Mouse (Mus musculus): Measurements from ENCODE around the gene Arhgef3. TPM values are rescaled to one million over a fixed set of nuclear protein-coding genes. Genes with fewer than 3 reads are reported as not detected.

The Arhgef3 gene
- polyA plus RNA-seq, 1 experiment from 2014 or later: 5.4 TPM

DNA sequence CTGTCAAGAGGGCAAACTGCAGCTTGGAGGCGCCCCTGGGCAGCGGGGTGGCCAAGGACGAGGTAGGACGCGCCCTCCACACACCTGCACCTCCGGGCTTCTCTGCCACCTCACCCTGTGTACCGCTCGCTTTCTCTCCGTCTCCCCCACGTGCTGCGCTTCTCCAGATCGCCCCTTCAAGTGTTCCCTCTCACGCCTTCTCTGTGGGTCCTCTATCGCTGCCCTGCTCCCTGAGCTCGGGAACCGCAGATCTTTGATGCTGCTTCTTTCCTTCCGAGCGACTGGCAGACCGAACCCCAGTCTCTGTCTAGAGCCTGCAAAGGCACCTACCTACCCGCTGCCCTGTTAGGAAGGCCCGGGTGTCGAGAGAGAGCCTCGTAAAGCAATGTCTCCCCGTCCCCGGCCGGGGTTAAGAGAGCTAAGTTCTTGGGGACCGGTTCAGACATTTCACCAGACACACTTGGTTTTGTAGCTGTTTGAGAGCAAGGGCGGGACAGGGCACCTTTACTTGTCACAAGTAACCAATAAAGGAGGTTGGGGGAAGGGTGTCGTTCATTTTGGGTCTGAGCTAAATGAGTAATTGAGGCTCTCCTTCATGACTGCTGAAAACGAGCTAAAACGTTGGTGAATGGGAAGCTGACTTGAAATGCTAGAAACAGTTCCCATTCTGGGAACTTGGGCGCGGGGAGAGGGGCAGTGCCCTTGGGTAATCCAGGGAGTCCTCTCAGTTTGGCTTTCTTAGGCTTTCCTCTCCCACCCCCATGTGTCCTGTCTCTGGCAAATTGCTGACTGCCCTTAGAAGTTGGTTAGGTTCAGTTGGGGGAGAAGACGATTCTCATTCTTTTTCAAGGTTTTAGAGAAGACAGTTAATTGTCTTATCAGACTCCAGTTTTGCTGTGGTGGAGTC lies 221.8 kb downstream of the Arhgef3 start:
- H3K4me1 ChIP-seq (ENCODE audit: control insufficient read depth, insufficient read depth, low read length): no peaks in the 10 kb centered on the region
- WGBS: 3% methylated on average over 34 of the region's 34 CpGs
- H3K4me3 ChIP-seq (ENCODE audit: low read depth, low read length): peak overlapping the region; percentile 52
- H3K9me3 ChIP-seq (replicated peaks; ENCODE audit: control insufficient read depth, low read length): no peaks in the 10 kb centered on the region
- ATAC-seq (replicated peaks; ENCODE audit: insufficient number of reproducible peaks, low FRiP score, low TSS enrichment, low read depth) (peak; percentile 62), DNase-seq (ENCODE audit: low spot score) (peak; percentile 27)
- H3K9ac ChIP-seq (replicated peaks; ENCODE audit: low read length): peak overlapping the region; percentile 14
- no peaks in the 10 kb centered on the region for H3K36me3 ChIP-seq (replicated peaks; ENCODE audit: control insufficient read depth, insufficient read depth, low read depth, low read length)
- peaks cover 5% of the 10 kb centered on the region; the same call in 1 of the 2 replicates for H3K27me3 ChIP-seq (ENCODE audit: control insufficient read depth, insufficient read depth, low read length)
- no peak overlapping the region for H3K27ac ChIP-seq (replicated peaks; ENCODE audit: low read depth, low read length)
- peak overlapping the region; percentile 93 for H3K4me2 ChIP-seq (ENCODE audit: low read depth, low read length)

DNA sequence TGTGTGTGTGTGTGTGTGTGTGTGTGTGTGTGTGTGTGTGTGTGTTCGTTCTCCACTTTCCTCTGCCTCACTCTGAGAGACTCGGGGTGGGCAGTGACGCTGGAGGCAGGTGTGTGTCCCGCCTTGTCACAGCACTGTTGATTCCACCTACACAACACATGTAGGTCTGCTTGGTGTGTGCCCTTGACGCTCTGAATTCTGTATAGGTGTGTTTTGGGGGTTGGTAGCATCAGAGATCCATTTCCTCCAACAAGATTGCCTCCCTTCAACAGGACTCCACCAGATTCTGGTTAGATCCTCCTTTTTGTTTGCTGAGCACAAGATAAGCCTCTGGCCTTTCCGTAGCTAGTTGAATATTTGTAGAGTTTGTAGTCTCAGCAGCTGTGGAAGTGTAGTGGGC lies 222.5 kb downstream of the Arhgef3 start:
- Histone ChIP-seq H3K36me3 (replicated peaks; ENCODE audit: control insufficient read depth, insufficient read depth, low read depth, low read length) (no peaks in the 10 kb centered on the region), H3K4me1 (ENCODE audit: control insufficient read depth, insufficient read depth, low read length) (no peaks in the 10 kb centered on the region), H3K9me3 (replicated peaks; ENCODE audit: control insufficient read depth, low read length) (no peaks in the 10 kb centered on the region), H3K27ac (replicated peaks; ENCODE audit: low read depth, low read length) (no peak overlapping the region), H3K4me3 (ENCODE audit: low read depth, low read length) (no peak overlapping the region), H3K4me2 (ENCODE audit: low read depth, low read length) (no peak overlapping the region), H3K27me3 (ENCODE audit: control insufficient read depth, insufficient read depth, low read length) (peaks cover 5% of the 10 kb centered on the region; the same call in 1 of the 2 replicates), H3K9ac (replicated peaks; ENCODE audit: low read length) (no peak overlapping the region)
- no peak for ATAC-seq (replicated peaks; ENCODE audit: insufficient number of reproducible peaks, low FRiP score, low TSS enrichment, low read depth)
- DNase-seq (ENCODE audit: low spot score): no peak
- 73% methylated on average over 6 of the region's 6 CpGs for WGBS

DNA sequence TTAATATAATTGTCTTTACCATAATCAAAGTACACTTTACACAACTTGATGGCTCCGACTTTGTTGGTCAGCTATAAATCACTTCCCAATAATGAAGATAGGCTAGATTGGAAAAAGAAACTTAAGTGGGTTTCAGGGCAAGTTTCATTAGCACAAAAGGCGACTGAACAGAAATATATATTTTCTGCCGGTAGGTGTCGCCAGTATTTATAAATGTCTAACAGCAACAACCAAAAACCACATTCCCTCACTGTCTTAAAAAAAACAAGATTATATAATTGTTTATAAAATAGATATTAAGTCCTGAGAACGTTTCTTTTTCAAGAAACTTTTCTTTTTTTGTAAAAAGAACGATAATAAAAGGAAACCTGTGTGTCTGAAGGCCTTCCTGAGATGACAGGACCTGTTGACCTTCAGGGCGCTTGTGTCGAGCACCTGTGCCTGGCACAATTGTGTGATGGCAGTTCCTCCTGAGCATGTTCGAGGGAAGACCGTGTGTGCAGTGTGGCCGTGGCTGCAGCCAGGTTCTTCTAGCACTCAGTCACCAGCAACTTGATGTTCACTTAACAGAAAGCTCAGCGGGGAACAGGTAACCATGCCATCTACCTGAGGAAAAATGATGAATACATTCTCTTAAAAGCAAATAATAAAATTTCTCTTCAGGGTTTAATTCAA lies 223.5 kb downstream of the Arhgef3 start:
- H3K27ac ChIP-seq (replicated peaks; ENCODE audit: low read depth, low read length): no peak overlapping the region
- ATAC-seq (replicated peaks; ENCODE audit: insufficient number of reproducible peaks, low FRiP score, low TSS enrichment, low read depth) (no peak), DNase-seq (ENCODE audit: low spot score) (peak; percentile 81)
- 34% methylated on average over 12 of the region's 12 CpGs for WGBS
- H3K27me3 ChIP-seq (ENCODE audit: control insufficient read depth, insufficient read depth, low read length): peaks cover 5% of the 10 kb centered on the region; the same call in 1 of the 2 replicates
- H3K4me3 ChIP-seq (ENCODE audit: low read depth, low read length): no peak overlapping the region
- H3K36me3 ChIP-seq (replicated peaks; ENCODE audit: control insufficient read depth, insufficient read depth, low read depth, low read length): no peaks in the 10 kb centered on the region
- no peaks in the 10 kb centered on the region for H3K9me3 ChIP-seq (replicated peaks; ENCODE audit: control insufficient read depth, low read length)
- H3K4me1 ChIP-seq (ENCODE audit: control insufficient read depth, insufficient read depth, low read length): no peaks in the 10 kb centered on the region
- H3K9ac ChIP-seq (replicated peaks; ENCODE audit: low read length): no peak overlapping the region
- H3K4me2 ChIP-seq (ENCODE audit: low read depth, low read length): no peak overlapping the region

DNA sequence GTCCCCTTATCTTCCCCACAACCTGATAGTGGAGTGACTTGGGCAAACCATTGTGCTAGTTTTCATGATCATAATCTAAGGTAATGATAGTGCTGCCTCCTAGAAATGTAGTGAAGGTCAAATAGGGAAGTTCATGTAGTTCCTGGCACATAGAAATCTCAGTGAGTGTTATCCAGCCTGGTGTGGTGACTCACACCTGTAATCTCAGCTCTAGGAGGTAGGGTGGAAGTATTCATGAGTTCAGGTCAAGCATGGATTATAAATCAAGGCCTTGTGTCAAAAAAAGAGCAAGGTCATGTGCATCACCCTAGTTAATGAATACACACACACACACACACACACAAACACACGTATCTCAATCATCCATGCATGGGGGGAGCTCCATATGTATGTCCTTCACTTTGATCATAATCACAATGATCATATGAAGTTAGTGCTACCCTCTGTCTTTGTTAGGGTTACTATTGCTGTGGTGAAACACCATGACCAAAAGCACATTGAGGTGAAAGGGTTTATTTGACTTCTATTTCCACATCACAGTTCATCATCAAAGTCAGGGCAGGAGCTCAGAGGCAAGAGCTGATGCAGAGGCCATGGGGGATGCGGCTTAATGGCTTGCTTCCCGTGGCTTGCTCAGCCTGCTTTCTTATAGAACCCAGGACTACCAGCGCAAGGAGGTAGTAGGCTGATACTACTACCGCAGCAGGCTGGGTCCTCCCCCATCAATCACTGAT lies 226.2 kb downstream of the Arhgef3 start:
- no peaks in the 10 kb centered on the region for H3K4me1 ChIP-seq (ENCODE audit: control insufficient read depth, insufficient read depth, low read length)
- ATAC-seq (replicated peaks; ENCODE audit: insufficient number of reproducible peaks, low FRiP score, low TSS enrichment, low read depth): no peak
- H3K27me3 ChIP-seq (ENCODE audit: control insufficient read depth, insufficient read depth, low read length): peaks cover 5% of the 10 kb centered on the region; the same call in 1 of the 2 replicates
- 79% methylated on average over 5 of the region's 5 CpGs for WGBS
- H3K27ac ChIP-seq (replicated peaks; ENCODE audit: low read depth, low read length): no peak overlapping the region
- no peak overlapping the region for H3K4me2 ChIP-seq (ENCODE audit: low read depth, low read length)
- no peaks in the 10 kb centered on the region for H3K9me3 ChIP-seq (replicated peaks; ENCODE audit: control insufficient read depth, low read length)
- no peak overlapping the region for H3K9ac ChIP-seq (replicated peaks; ENCODE audit: low read length)
- H3K36me3 ChIP-seq (replicated peaks; ENCODE audit: control insufficient read depth, insufficient read depth, low read depth, low read length): no peaks in the 10 kb centered on the region
- no peak for DNase-seq (ENCODE audit: low spot score)
- H3K4me3 ChIP-seq (ENCODE audit: low read depth, low read length): no peak overlapping the region

DNA sequence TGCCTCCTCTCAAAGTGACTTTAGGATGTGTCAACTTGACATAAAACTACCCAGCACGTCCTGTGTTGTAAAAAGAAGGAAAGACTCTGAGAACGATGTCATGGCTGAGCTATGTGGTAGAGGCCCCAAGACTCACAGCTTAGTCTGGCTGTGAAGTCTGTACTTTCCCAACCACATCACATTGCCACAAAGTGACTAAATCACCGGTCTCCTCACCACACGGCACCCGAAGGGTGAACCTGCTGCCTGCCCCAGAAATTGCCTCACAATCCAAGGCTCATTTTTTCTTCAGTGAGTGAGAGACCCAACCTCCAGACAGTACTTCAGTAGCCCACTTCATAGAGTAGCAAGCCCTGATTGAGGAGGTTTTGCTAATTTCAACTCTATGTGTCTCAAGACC lies 226.8 kb downstream of the Arhgef3 start:
- H3K36me3 ChIP-seq (replicated peaks; ENCODE audit: control insufficient read depth, insufficient read depth, low read depth, low read length): no peaks in the 10 kb centered on the region
- no peak overlapping the region for H3K27ac ChIP-seq (replicated peaks; ENCODE audit: low read depth, low read length)
- H3K4me2 ChIP-seq (ENCODE audit: low read depth, low read length): no peak overlapping the region
- no peak for ATAC-seq (replicated peaks; ENCODE audit: insufficient number of reproducible peaks, low FRiP score, low TSS enrichment, low read depth)
- no peaks in the 10 kb centered on the region for H3K4me1 ChIP-seq (ENCODE audit: control insufficient read depth, insufficient read depth, low read length)
- no peak overlapping the region for H3K9ac ChIP-seq (replicated peaks; ENCODE audit: low read length)
- no peak for DNase-seq (ENCODE audit: low spot score)
- H3K27me3 ChIP-seq (ENCODE audit: control insufficient read depth, insufficient read depth, low read length): peaks cover 3% of the 10 kb centered on the region; the same call in 1 of the 2 replicates
- no peak overlapping the region for H3K4me3 ChIP-seq (ENCODE audit: low read depth, low read length)
- 83% methylated on average over 5 of the region's 5 CpGs for WGBS
- H3K9me3 ChIP-seq (replicated peaks; ENCODE audit: control insufficient read depth, low read length): no peaks in the 10 kb centered on the region

DNA sequence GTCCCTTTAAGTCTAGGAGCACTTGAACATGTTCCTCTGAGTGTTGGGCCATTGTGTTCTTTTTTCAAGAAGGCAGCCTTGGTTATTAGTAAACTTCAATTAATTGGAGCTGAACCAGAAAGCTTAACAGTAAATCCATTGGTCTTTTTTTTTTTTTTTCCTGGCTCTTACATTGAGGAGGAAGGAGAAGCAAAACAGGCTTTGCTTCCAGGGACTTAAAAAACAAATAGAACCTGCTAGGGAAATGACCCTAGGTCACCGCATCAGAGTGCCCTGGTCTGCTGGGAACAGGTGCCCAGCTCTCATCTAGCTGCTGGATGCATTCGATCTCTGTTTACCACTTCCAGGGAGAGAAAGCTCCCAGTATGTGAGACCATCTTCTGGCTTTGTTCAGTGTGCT lies 227.8 kb downstream of the Arhgef3 start:
- ATAC-seq (replicated peaks; ENCODE audit: insufficient number of reproducible peaks, low FRiP score, low TSS enrichment, low read depth) (no peak), DNase-seq (ENCODE audit: low spot score) (no peak)
- Histone ChIP-seq H3K4me3 (ENCODE audit: low read depth, low read length) (no peak overlapping the region), H3K27me3 (ENCODE audit: control insufficient read depth, insufficient read depth, low read length) (no peaks in the 10 kb centered on the region), H3K4me1 (ENCODE audit: control insufficient read depth, insufficient read depth, low read length) (no peaks in the 10 kb centered on the region), H3K4me2 (ENCODE audit: low read depth, low read length) (no peak overlapping the region), H3K27ac (replicated peaks; ENCODE audit: low read depth, low read length) (no peak overlapping the region), H3K9me3 (replicated peaks; ENCODE audit: control insufficient read depth, low read length) (no peaks in the 10 kb centered on the region), H3K36me3 (replicated peaks; ENCODE audit: control insufficient read depth, insufficient read depth, low read depth, low read length) (no peaks in the 10 kb centered on the region), H3K9ac (replicated peaks; ENCODE audit: low read length) (no peak overlapping the region)
- WGBS: 69% methylated on average over 2 of the region's 2 CpGs

DNA sequence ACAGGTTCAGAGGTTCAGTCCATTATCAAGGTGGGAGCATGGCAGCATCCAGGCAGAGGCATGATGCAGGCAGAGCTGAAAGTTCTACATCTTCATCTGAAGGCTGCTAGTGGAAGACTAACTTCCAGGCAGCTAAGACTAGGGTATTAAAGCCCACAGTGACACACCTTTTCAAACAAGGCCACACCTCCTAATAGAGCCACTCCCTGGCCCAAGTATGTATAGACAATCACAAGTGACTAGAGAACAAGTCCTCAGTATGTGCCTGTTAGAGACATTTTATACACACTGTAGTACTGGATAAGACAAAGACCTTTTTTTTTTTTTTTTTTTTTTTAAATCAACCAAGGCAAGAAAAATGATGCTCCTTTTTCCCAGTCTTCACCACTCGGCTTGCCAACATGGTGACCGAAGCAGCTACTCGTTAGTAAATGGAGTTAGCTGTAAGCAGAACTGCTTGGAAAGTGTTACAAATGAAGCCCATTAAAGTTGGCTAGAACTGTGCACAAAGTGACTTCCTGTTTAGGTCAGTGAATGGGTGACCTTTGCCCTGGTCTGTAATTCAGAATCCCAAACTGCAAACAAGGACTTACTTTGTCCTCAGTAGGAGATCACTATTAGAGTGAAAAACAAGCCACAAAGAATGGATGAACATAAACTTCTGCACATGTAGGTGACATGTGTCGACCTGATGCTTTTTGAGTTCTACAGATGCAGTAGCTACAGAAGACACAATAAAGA lies 229.7 kb downstream of the Arhgef3 start:
- no peak for ATAC-seq (replicated peaks; ENCODE audit: insufficient number of reproducible peaks, low FRiP score, low TSS enrichment, low read depth)
- Histone ChIP-seq H3K4me2 (ENCODE audit: low read depth, low read length) (no peak overlapping the region), H3K36me3 (replicated peaks; ENCODE audit: control insufficient read depth, insufficient read depth, low read depth, low read length) (no peaks in the 10 kb centered on the region), H3K27ac (replicated peaks; ENCODE audit: low read depth, low read length) (no peak overlapping the region), H3K4me1 (ENCODE audit: control insufficient read depth, insufficient read depth, low read length) (no peaks in the 10 kb centered on the region), H3K9me3 (replicated peaks; ENCODE audit: control insufficient read depth, low read length) (no peaks in the 10 kb centered on the region), H3K27me3 (ENCODE audit: control insufficient read depth, insufficient read depth, low read length) (no peaks in the 10 kb centered on the region), H3K4me3 (ENCODE audit: low read depth, low read length) (no peak overlapping the region), H3K9ac (replicated peaks; ENCODE audit: low read length) (no peak overlapping the region)
- 26% methylated on average over 4 of the region's 4 CpGs for WGBS
- DNase-seq (ENCODE audit: low spot score): no peak
